Mouse (Mus musculus): ENCODE measurements around the gene Eml2. TPM values are rescaled to one million over a fixed set of nuclear protein-coding genes. Genes with fewer than 3 reads are reported as not detected.

The Eml2 gene
- total RNA-seq, 2 experiments from 2014 or later = 45.2 to 65.2 TPM

DNA sequence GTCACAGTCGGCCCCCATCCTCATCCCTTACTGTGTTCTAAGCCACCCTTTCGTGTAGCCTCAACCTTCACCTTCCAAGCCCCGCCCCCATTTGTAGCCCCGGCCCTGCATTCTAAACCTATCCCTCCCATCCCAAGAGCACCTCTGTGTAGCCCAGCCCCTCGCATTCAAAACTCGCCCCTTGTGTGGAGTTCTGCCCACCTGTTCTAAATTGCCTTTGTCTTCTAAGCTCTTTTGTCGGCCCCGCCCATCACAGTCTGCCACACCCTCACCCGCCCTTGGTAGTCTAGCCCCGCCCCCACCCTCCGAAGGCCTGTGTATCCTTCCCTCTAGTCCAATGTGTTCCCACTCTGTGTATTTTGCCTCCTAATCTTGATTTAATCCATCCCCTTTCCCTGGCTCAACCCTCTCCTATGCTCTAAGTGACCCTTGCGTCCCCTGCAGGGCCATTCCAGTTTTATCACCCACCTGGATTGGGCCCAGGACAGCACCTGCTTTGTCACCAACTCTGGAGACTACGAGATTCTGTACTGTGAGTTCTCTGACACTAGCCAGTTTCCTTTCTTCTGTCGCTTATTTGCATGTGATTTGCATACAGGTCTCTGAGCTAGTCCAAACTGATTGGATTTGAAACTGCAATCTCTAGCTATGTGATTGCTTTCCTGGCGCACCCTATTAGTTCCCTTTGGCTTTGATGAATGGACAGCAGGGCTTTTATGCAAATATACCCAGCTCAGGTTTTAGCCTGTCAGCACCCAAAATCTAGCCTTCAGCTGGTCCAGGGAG is 26.0 kb downstream of the Eml2 start:
- no peak for DNase-seq

- DNase-seq = no peak
These were observed 32.1 kb downstream of the Eml2 start for GRCm38 (mm10) chr7:19208201-19208910.

- peak; percentile 45 to 65 for DNase-seq
These were observed 32.8 kb downstream of the Eml2 start for GRCm38 (mm10) chr7:19208944-19209472.

DNA sequence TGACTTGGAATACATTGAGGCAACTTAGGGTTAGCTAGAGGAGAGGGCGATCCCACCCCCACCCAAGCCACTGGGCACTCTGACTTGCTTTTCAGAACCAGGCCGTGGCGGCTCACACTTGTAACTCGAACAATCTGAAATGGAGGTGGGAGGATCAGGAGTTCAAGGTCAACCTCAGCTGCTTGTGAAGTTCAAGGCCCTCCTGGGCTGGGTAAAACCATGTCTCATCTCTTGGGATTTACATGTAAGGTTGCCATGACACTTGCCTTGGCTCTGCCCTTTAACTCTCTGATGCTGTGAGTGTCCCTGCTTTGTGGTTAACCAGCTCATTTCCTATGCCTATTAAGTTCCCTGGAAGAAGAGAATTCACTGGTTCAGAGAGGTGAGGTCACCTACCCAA is 33.3 kb downstream of the Eml2 start:
- peak; percentile 43 to 55 for DNase-seq

GRCm38 (mm10) chr7:19210010-19210409 is 33.8 kb downstream of the Eml2 start:
- DNase-seq = no peak

DNA sequence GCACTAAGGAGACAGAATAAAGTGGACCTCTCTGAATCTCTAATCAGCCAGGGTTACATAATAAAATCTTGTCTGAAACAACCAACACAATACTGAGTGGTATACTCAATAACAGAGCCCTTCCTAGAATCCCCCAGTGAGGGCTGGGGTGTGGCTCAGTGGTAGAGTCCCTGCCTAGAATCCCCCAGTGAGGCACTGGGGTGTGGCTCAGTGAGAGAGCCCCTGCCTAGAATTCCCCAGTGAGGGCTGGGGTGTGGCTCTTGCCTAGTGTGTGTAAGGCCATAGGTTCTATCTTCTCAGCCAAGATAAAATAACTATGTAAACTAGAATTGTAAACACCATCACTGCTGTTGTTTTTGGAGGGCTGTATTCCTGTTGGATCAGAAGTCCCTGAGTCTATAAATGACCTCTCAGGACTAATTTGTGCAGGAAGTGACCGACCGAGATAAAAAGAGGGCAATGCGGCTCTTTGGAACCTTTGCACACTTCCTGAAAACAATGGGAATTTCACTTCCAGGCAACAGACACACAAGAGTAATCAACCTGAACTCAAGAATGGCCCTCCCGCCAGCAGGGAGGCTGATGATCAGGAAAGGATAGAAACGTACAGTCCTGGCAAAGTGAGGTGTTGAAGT is 34.9 kb downstream of the Eml2 start:
- DNase-seq = no peak

GRCm38 (mm10) chr7:19211996-19212755 is 36.0 kb downstream of the Eml2 start, which contains the start of gene Gpr4:
Gpr4 (plus strand) TSS chr7:19212538.
- DNase-seq = peak; percentile 67 to 84

DNA sequence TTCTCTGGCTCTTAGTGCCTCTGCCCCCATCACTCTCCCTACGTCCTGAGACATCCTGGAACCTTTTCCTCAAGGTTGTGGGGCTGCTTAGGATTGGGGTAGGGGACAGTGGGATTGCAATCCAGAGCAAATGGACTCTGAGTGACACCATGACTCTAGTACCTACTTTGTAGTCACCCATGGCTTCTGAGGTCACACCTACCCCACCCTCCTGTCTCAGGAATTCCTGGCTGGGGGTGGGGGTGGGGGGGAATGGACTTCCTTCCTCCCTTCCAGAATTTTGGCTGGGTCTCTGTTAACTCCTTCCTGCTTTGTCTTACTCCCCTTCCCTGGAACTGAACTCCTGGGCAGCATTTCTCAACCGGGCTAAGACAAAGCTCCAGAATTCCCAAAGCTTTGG is 37.2 kb downstream of the Eml2 start:
- no peak for DNase-seq

- DNase-seq = no peak
These were observed 38.1 kb downstream of the Eml2 start for GRCm38 (mm10) chr7:19214369-19214768.

GRCm38 (mm10) chr7:19214940-19215339 is 38.7 kb downstream of the Eml2 start:
- DNase-seq = no peak

- no peak for DNase-seq
These were observed 41.3 kb downstream of the Eml2 start for GRCm38 (mm10) chr7:19217492-19217891.

DNA sequence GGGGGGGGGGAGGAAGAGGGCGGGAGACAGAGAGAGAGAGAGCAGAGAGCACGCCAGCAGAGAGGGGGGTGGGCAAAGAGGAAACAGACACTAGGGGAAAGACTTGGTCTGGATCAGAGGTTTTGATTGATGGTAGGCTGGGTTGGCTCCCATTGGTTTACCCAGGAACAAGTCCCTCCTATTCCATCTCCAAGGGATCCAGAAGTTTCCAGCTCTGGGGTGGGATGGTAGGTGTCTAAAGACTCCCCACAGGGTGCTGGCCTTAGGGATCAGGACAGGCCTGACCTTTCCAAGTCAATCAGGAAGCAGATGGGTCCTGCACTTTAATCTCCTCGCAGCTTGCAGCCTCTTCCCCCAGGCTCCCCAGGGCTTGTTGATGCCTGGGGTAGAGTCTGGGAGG is 41.7 kb downstream of the Eml2 start:
- no peak for DNase-seq

DNA sequence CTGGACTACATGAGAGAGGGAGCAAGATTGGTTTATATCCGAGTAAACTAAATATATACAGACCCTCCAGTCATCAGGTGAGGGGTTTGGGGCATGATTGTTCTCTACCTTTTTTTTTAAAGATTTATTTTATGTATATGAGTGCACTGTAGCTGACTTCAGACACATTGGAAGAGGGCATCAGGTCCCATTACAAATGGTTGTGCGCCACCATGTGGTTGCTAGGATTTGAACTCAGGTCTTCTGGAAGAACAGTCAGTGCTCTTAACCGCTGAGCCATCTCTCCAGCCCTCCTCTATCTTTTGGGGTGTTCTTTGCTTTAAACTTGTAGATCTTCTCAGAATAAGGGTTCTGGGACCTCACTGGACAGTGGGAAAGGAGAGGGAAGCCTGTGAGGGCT is 43.8 kb downstream of the Eml2 start:
- DNase-seq = no peak

DNA sequence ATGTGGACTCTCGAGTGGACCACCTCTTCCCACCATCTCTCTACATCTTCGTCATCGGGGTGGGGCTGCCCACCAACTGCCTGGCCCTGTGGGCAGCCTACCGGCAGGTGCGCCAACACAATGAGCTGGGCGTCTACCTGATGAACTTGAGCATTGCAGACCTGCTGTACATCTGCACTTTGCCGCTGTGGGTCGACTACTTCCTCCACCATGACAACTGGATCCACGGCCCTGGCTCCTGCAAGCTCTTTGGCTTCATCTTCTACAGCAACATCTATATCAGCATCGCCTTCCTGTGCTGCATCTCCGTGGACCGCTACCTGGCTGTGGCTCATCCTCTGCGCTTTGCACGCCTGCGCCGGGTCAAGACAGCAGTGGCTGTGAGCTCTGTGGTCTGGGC is 46.0 kb downstream of the Eml2 start:
- no peak for DNase-seq

GRCm38 (mm10) chr7:19222875-19223274 is 46.7 kb downstream of the Eml2 start:
- no peak for DNase-seq

DNA sequence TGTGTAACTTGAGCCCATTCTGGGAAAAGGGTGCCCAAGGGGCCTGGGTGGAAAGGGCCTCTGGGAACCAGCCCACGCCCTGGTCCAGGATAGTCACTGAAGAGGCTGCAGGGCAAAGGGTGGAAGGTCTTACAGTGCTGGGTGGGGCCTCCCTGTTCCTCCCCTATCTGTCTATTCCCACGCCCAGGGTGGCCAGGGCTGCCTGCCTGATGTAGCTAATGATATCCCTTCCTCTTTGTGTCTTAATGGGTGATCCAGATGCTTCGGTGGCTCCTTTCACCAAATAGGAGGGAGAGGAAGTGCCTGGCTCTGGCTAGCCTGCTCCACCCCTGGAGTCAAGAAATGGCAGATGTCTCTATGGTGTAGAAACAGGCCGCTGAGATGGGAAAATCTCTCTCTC is 48.7 kb downstream of the Eml2 start:
- DNase-seq = no peak

GRCm38 (mm10) chr7:19226817-19227797 is 50.9 kb downstream of the Eml2 start:
- peak; percentile 55 to 65 for DNase-seq

GRCm38 (mm10) chr7:19227883-19228792 is 51.9 kb downstream of the Eml2 start, which contains the start of gene Opa3:
Opa3 (plus strand) TSS chr7:19228334.
- DNase-seq = peak; percentile 98 to 99

- no peak for DNase-seq
These were observed 52.5 kb downstream of the Eml2 start for GRCm38 (mm10) chr7:19228793-19229148.

- DNase-seq = no peak
These were observed 53.2 kb downstream of the Eml2 start for GRCm38 (mm10) chr7:19229404-19229803.
